Mouse (Mus musculus) stomach, postnatal 0 days (tissue): ENCODE measurements at regions not wholly inside any gene's neighbourhood (a gene's known extent, or its start where the extent isn't known, plus 50 kb on each side); places are given as distances from the start of the nearest gene placed in this dataset.

Experiments
- CTCF ChIP-seq: IDR thresholded peaks from 2 replicates; pipeline ENCODE4 v1.5.1; 2016; ENCODE audit warnings: antibody characterized with exemption, low read depth, mild to moderate bottlenecking, moderate library complexity
- EP300 ChIP-seq: optimal IDR thresholded peaks from 2 replicates; pipeline ENCODE3; 2016; ENCODE audit warnings: antibody characterized with exemption

GRCm38 (mm10) chr12:112341726-112342469 is 147.3 kb upstream of the A530016L24Rik start:
- no peak for TF ChIP-seq CTCF
- TF ChIP-seq EP300 = no peak
